Mouse (Mus musculus) left cerebral cortex, adult 8-10 months (tissue): ENCODE measurements around the gene Eif4enif1. TPM values are rescaled to one million over a fixed set of nuclear protein-coding genes. Genes with fewer than 3 reads are reported as not detected.
"Not testable (repeated sequence)": the region's sequence is repeated elsewhere in the genome, so short reads cannot be mapped to it uniquely, and the experiment has no call there.

Experiments used
- DNase-seq, 2 experiments: peaks; one replicate each; pipeline ENCODE4 v3.0.0; 2022; ENCODE audit warnings: low spot score in 2 of 2
- total RNA-seq, 4 experiments: library from RNA; stranded (reverse); gene quantifications; 2 replicates each; pipeline ENCODE4 v1.2.4; 2022

The Eif4enif1 gene
- total RNA-seq, 4 experiments from 2014 or later, result 65.9 to 74.7 (median 68.8) TPM

DNA sequence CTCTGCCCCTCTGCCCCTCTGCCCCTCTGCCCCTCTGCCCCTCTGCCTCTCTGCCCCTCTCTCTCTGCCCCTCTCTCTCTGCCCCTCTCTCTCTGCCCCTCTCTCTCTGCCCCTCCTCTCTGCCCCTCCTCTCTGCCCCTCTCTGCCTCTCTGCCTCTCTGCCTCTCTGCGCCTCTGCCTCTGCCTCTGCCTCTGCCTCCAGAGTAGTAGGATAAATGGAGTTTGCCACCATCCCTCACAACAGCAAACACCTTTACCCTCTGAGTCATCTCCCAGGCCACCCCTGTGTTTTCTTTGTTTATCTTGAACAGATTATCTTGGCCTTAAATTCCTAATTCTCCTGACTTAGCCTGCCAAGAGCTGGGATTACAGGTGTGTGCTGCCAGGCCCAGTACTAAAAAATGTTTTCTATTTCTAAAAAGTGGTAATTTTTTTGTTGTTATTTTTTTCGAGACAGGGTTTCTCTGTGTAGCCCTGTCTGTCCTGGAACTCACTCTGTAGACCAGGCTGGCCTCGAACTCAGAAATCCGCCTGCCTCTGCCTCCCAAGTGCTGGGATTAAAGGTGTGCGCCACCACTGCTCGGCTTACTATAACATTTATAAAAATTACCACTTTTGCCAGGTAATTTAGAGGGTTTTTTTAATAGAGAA, 21.6 kb upstream of the Eif4enif1 start:
- not testable (repeated sequence) for DNase-seq

GRCm38 (mm10) chr11:3181250-3181649, 20.9 kb upstream of the Eif4enif1 start:
- DNase-seq, result peak; percentile 63 to 78

DNA sequence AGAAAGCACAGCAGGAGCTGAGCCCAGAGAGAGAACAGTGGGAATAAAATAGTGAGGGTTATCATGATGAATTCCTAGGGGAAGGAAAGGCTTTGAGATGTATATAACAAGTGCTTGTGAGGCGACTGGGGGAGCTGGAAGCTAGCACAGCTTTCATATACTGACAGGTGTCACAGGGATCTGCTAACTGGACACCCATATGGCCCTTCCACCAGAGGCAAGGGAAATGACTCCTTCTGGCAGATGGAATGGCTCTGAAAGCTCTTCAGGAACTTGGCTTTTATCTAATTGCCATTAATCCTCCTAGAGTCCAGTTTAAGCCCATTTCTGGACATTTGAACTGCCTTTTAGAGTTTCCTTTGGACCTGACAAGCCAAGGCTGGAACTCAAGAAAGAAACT, 20.2 kb upstream of the Eif4enif1 start:
- DNase-seq, result not testable (repeated sequence)

GRCm38 (mm10) chr11:3182707-3183106, 19.5 kb upstream of the Eif4enif1 start:
- DNase-seq, result not testable (repeated sequence)

DNA sequence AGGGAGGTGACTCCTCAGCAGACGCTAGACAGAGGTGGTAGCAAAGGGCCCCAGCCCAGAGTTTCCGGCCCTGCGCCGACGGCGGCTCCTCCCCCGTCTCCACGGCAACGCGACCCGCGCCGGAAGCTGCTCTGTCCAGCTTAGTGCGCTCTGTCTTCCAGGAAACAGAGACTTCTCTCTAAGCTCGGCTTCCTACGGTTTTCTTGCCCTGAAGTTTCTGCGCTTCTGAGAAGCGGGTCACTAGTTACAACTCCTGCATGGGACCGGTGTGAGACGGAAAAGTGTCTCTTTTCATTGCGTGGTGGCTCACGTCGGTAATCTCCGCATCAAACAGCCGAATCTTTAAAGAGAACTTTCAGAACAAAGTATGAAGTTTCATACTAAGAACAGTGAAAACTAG, 8.8 kb upstream of the Eif4enif1 start, which contains the start of gene Sfi1:
Gene Sfi1, minus strand, starts transcription at position 101 of the 400 bp plus-strand sequence.
- no peak for DNase-seq

DNA sequence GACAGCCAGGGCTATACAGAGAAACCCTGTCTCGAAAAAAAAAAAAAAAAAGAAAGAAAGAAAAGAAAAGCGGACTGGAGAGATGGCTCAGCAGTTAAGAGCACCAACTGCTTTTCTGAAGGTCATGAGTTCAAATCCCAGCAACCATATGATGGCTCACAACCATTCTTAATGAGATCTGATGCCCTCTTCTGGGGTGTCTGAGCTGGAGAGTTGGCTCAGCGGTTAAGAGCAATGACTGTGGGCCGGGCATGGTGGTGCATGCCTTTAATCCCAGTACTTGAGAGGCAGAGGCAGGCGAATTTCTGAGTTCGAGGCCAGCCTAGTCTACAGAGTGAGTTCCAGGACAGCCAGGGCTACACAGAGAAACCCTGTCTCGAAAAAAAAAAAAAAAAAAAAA, 1.6 kb upstream of the Eif4enif1 start:
- not testable (repeated sequence) for DNase-seq

DNA sequence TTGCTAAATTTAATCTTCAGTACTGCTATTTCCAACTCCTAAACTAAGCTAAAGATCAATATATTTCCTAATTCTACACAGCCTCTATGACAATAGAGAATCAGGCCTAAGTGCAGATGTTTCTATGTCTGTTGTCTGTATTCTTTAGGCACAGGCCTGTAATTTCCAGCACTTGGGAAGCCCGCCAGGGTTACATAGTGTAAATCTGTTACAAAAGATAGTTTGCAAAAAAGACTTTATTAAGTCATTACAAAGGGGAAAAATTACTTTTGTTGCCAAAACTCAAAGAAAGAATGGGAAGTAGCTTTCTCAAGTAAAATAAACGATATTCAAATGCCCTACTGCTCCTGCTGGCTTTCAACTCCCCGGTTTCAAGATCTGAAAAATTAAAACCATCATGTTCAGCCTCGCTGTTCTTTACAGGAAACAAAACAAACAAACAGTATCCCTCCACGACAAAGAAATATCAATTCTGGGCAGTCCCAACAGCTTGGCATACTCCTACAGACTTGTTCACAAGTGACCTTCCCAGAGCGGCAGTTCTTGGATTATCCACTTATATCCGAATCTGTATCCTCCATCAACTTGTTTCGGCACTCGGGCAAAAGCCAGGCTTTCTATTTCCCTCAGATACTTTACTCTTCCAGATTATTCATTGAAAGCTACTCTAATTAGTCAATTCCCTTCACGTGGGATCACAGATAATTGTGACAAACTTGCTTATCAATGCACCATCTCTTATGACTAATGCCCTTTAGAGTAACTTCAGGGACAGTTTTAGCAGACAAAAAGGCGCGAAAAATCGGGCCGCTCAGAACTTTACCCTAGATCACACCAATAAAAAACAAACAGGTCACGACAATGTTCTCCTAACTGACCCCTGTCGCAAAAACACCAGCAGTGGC, 614 bp upstream of the Eif4enif1 start:
- DNase-seq, result no peak

DNA sequence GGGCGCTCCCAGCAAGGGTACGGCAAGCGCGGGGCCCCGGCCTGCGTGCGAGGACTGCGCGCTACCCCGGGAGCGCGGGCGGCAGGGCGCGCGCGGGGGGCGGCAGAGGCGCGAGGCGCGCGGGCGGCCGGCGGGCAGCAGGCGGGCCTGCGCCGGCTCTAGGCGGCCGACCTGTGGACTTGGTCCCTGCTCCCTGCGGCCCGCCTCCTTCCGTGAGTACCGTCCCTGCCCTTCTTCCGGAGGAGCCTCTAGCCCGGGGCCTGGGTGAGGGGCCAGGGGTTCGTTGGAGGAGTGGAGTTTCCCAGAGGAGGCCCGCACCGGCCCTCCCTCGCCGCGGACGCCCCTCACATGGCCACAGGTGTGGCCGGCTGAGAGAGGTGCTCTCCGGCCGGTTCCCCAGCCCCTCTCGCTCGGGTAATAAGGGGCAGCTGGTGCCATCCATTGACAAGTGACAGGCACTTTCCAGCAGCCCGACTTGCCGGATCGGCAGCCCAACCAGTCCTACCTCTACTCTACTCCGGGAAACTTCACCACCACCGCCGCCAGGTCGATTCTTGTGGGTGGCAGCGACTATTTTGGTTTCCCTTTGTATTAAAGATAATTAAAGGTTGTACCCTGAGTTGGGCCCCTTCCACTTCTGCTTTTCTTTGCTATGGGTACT, 719 bp downstream of the Eif4enif1 start:
- peak; percentile 36 to 38 for DNase-seq

DNA sequence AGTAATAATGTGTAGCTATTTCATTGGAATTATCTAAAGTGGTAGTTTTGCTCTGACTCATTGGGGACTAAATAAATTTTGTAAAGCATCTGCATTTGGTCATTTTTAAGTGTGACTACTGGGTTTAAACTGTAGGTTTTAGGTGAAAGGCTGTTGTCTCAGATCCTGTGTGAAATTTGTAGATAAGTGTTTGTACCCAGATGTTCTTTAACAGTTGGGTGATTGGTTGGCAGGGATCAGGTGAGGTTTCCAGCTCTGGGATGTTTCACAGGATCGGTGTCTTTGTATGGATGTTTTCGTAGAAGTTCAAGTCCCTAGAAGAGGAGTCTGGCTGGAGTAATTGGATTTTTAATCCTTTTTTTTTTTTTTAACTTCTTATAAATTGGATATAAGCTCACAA, 1.6 kb downstream of the Eif4enif1 start:
- no peak for DNase-seq

DNA sequence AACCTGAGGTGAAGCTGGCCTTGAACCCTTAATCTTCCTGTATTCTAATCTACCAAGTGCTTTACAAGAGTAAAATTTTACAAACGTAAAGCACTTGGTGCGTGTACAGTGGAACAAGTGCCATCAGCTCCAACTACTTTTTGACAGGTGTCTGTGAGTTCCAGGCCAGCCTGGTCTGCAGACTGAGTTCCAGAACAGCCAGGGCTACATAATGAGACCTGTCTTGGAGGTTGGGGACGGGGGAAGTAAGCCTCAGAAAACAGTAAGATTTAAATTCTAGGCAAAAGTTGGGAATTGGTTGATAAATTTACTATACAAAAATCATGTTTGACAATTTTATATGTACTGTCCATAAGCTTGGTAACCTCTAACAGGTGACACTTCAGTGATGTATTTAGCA, 3.0 kb downstream of the Eif4enif1 start:
- DNase-seq, result no peak

DNA sequence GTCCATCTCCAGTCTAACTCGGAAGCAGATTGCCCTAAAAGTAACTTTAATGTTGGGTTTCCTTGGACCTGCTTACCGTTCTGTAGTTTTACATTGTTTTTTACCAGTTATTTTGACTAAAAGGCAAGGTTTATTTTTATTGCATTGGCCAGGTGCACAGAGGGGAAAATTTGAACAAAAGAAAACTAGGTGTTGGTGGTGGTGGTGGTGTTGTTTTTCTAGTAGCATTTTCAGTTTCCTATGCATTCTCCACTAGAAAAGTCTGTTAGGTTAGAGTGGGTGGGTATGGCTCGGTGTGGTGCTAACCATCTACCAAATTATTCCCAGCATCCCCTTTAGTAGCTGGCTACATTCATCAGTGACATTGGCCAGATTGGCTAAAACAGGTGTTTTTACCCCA, 4.6 kb downstream of the Eif4enif1 start:
- no peak for DNase-seq

- DNase-seq, result no peak
These were observed 10.3 kb downstream of the Eif4enif1 start for GRCm38 (mm10) chr11:3212526-3212925.

GRCm38 (mm10) chr11:3223105-3223504, 20.9 kb downstream of the Eif4enif1 start:
- DNase-seq, result no peak

DNA sequence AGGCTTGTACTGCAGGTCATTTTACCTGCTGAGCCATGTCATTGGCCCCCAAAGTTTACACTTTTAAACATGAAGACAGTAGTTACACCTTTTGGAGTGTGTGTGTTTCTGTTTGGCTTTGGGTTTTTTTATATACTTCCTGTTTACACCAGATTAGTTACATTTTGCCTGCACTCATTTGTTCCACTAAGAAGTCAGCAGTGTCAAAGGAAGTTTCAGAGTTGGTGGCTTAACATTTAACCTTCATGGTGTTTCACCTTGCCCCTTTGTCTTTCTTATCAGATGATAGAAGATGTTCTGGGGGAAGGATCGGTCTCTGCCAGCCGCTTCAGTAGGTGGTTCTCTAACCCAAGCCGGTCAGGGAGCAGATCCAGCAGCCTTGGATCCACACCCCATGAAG, 24.9 kb downstream of the Eif4enif1 start:
- DNase-seq, result no peak

DNA sequence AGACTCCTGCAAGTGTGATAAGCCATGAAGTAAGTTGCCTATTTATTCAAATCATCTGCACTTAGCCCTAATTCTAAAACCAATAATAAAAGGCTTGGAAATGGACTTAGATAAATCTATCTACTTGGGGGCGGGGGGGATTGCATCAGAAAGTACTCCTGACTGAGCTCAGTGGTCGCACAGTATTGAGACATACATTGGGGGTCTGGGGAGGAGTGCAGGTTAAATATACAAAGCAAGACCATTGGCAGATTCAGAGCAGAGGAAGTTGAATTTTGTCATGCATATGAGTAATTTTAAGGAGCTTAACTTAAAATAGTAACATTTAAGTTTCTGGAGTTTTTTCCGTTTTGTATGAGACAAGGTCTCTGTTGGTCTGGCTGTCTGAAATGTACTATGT, 30.1 kb downstream of the Eif4enif1 start:
- no peak for DNase-seq

DNA sequence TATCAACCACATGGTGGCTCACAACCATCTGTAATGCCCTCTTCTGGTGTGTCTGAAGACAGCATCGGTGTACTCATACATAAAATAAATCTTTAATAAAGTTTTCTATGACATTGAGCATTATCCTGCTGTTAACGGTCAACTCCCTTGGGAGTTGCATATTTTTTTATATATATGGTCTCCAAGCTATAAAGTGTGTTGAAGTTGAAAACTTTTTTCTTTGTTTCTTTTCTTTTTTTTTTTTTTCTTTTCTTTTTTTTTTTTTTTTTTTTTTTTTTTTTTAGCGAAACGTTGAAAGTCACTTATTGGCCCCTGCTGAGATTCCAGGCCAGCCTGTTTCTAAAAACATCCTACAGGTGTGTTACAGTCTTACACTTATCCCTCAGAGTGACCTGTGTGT, 31.5 kb downstream of the Eif4enif1 start:
- no peak for DNase-seq

- DNase-seq, result no peak
These were observed 33.1 kb downstream of the Eif4enif1 start for GRCm38 (mm10) chr11:3235277-3235676.

DNA sequence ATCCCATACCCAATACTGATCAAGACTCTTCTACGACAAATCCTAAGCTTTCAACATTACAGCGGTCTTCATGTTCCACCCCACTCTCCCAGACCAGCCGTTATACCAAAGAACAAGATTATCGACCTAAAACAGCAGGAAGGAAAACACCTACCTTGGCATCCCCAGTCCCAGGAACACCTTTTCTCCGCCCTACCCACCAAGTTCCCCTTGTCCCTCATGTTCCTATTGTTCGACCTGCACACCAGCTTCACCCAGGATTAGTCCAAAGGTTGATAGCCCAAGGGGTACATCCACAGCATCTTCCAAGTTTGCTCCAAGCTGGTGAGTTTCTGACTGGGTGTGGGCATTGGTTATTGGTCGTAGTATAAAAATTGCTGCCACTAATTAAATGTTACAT, 40.2 kb downstream of the Eif4enif1 start:
- no peak for DNase-seq

GRCm38 (mm10) chr11:3243771-3244170, 41.6 kb downstream of the Eif4enif1 start:
- no peak for DNase-seq

GRCm38 (mm10) chr11:3247387-3247786, 45.2 kb downstream of the Eif4enif1 start:
- DNase-seq, result no peak

GRCm38 (mm10) chr11:3259537-3259936, 57.3 kb downstream of the Eif4enif1 start:
- DNase-seq, result no peak
